Mouse (Mus musculus): ENCODE measurements at regions not wholly inside any gene's neighbourhood (a gene's known extent, or its start where the extent isn't known, plus 50 kb on each side); places are given as distances from the start of the nearest gene placed in this dataset.

- no peak for DNase-seq (ENCODE audit: low spot score in 2 of 2)
Observed at GRCm38 (mm10) chr1:89382021-89382420, 72.6 kb upstream of the Agap1 start.

DNA sequence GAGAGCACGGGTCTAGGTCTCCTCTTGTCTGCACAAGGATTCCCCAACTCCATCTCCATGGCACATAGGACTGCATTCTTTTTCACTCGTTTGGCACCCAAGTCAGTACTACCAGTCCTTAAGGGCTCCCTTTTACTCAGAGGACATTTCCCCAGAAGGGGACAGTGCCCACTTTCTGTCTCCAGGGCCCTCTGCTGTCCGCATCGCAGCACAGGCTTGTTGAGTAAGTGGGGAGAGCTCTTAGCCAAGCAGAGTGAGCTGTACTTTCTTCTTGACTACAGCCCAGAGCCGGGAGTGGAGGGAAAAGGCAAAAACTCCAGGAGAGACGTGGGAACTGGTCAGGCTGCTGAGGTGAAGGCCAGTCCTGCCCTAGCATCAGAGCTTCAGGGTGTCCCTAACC, 69.5 kb upstream of the Agap1 start:
- no peak for DNase-seq (ENCODE audit: low spot score in 2 of 2)

- no peak for DNase-seq (ENCODE audit: low spot score in 2 of 2)
Observed at GRCm38 (mm10) chr1:89392711-89393110, 61.9 kb upstream of the Agap1 start.

- no peak for DNase-seq (ENCODE audit: low spot score in 2 of 2)
Observed at GRCm38 (mm10) chr1:89394471-89394870, 60.1 kb upstream of the Agap1 start.

- no peak for DNase-seq (ENCODE audit: low spot score in 2 of 2)
Observed at GRCm38 (mm10) chr1:89400734-89401202, 53.8 kb upstream of the Agap1 start.

DNA sequence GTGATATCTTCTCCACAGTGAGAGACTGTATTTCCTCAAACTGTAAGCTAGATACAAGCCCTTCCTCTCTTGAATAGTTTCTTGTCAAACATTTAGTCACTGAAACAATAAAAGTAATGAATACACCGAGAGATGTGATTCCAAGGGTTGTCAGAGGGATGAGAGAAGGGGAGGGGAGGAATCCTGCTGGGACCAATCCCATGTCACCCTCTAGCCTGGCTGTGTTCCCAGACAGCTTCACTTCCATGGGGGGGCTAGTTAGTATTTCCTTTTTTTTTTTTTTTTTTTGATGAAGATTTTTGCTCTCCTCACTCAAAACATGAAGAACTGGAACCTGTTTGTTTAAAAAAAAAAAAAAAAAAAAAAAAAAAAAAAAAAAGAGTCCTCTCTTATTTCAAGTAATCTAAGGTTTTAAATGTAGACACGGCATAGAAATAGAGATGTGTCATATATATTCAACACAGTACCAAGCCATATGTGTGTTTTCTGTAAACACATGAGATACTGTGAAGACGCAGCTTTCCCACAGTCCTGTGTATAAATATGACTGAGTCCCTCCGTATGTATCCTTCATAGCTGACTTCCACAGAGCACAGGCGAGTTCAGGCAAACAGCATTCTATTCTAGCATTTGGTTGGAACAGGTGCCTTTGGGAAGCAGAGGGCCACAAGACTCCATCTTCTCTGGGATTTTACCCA, 51.9 kb upstream of the Agap1 start:
- no peak for DNase-seq (ENCODE audit: low spot score in 2 of 2)

GRCm38 (mm10) chr1:89403551-89404050, 51.0 kb upstream of the Agap1 start:
- no peak for DNase-seq (ENCODE audit: low spot score in 2 of 2)

Measured in heart, adult 9 months (tissue).